ENCODE assay signal across 11 mouse cellular contexts in the genomic region with DNA sequence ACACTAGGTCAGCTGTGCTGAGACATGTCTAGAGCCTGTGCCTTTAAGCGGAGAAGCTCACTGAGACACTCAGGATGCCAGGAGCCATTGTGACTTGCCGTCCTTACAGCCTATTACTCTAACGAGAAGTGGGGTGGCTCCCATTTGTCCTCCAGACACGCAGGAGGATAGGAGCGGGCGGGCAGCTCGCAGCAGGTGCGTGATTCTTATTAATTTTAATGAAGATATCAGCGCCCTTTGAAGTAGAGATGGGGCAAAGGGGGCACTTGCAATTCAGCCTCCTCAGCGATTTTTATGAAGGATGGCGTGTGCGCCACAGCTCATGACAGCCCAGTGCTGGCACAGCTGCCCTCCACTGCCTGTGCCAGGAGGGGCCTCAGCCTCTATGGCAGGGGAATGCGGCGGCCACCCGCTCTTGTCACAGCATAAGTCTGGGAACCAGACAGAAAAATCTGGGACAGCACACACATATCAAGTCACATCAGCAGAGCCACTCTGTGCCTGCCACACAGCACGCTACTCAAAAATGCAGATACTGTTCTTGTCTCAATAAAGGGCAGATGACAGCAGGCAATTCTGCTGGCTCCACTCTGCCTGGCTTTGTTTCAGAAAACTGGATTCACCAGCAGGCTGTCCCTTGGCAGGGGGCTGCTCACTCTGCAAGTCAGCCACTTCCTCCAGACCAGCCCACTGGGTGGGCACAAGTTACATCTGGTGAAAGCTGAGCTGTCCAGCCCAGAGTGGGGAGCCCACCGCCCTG. TPM values are rescaled to one million over a fixed set of nuclear protein-coding genes. Genes with fewer than 3 reads are reported as not detected.
DNase-seq lines count a peak whose midpoint lies in the region; ATAC-seq lines count a peak whose summit lies in the region.
"Had no signal": no experiment of that assay in that cellular context is flagged by ENCODE, and none has a peak within 500 bp of the region (broad histone marks: within the 10 kb centered on the region; RNA-seq: fewer than 3 reads in every experiment).

No protein-coding gene starts in this region.

- peak; percentile 74 for ATAC-seq in lung, embryonic 16.5 days (ENCODE audit: low read depth)
- ATAC-seq in embryonic facial prominence, embryonic 11.5 days (replicated peaks; ENCODE audit: insufficient number of reproducible peaks, low FRiP score, low TSS enrichment, low read depth) = peak; percentile 44; the same call in 1 of the 2 replicates
- no peak for ATAC-seq in kidney, embryonic 14.5 days (ENCODE audit: low FRiP score, low TSS enrichment)
- ATAC-seq in erythroblast, adult 5-6 weeks (replicated peaks; ENCODE audit: low FRiP score, poor library complexity, severe bottlenecking) = no peak
- ATAC-seq: Patski had no signal

- H3K36me3 ChIP-seq in lung, embryonic 16.5 days (ENCODE audit: control insufficient read depth, insufficient read depth, low read length) = no peaks in the 10 kb centered on the region
- H3K36me3 ChIP-seq in embryonic facial prominence, embryonic 11.5 days (replicated peaks; ENCODE audit: control insufficient read depth, insufficient read depth, low read depth, low read length) = no peaks in the 10 kb centered on the region
- no peaks in the 10 kb centered on the region for H3K36me3 ChIP-seq in kidney, embryonic 14.5 days (ENCODE audit: control insufficient read depth, insufficient read depth, low read length)

- H3K4me1 ChIP-seq in lung, embryonic 16.5 days (replicated peaks; ENCODE audit: control insufficient read depth, insufficient read depth, low read length) = peaks cover 3% of the 10 kb centered on the region
- H3K4me1 ChIP-seq in embryonic facial prominence, embryonic 11.5 days (ENCODE audit: control insufficient read depth, insufficient read depth, low read length) = 0 out of 2 replicates have a peak, but pooled peaks cover 2% of the 10 kb centered on the region
- H3K4me1 ChIP-seq in kidney, embryonic 14.5 days (ENCODE audit: control insufficient read depth, insufficient read depth, low read length) = no peaks in the 10 kb centered on the region

- DNase-seq in lung, postnatal 25 days (ENCODE audit: low spot score) = no peak
- DNase-seq in embryonic facial prominence, embryonic 11.5 days (ENCODE audit: low spot score) = no peak
- DNase-seq in layer of hippocampus, adult 9-11 months = peak; percentile 86
- peak; percentile 40 for DNase-seq in right cerebral cortex, postnatal 25 days
- DNase-seq in urinary bladder, adult 18-20 months (ENCODE audit: low spot score in 2 of 2) = no peak

- no peaks in the 10 kb centered on the region for H3K9me3 ChIP-seq in lung, embryonic 16.5 days (ENCODE audit: control insufficient read depth, low read length)
- no peaks in the 10 kb centered on the region for H3K9me3 ChIP-seq in embryonic facial prominence, embryonic 11.5 days (replicated peaks; ENCODE audit: control insufficient read depth, low read length)
- no peaks in the 10 kb centered on the region for H3K9me3 ChIP-seq in kidney, embryonic 14.5 days (ENCODE audit: control insufficient read depth, low read length)

- no peak overlapping the region for H3K9ac ChIP-seq in lung, embryonic 16.5 days (ENCODE audit: low read length)
- H3K9ac ChIP-seq in embryonic facial prominence, embryonic 11.5 days (replicated peaks; ENCODE audit: low read length) = no peak overlapping the region
- H3K9ac ChIP-seq in kidney, embryonic 14.5 days (ENCODE audit: low read depth, low read length) = no peak overlapping the region

- H3K27ac ChIP-seq in lung, embryonic 16.5 days (ENCODE audit: low read length) = no peak overlapping the region
- no peak overlapping the region for H3K27ac ChIP-seq in embryonic facial prominence, embryonic 11.5 days (replicated peaks; ENCODE audit: low read depth, low read length)
- H3K27ac ChIP-seq in kidney, embryonic 14.5 days (ENCODE audit: low read depth, low read length) = no peak overlapping the region

- H3K4me2 ChIP-seq in lung, embryonic 16.5 days (ENCODE audit: low read depth, low read length) = no peak overlapping the region
- H3K4me2 ChIP-seq in embryonic facial prominence, embryonic 11.5 days (ENCODE audit: low read depth, low read length) = no peak overlapping the region
- H3K4me2 ChIP-seq in kidney, embryonic 14.5 days (replicated peaks; ENCODE audit: low read depth, low read length) = no peak overlapping the region

- H3K27me3 ChIP-seq in lung, embryonic 16.5 days (ENCODE audit: control insufficient read depth, insufficient read depth, low read depth, low read length) = no peaks in the 10 kb centered on the region
- no peaks in the 10 kb centered on the region for H3K27me3 ChIP-seq in embryonic facial prominence, embryonic 11.5 days (ENCODE audit: control insufficient read depth, insufficient read depth, low read length)
- no peaks in the 10 kb centered on the region; the same call in 1 of the 2 replicates for H3K27me3 ChIP-seq in kidney, embryonic 14.5 days (ENCODE audit: control insufficient read depth, insufficient read depth, low read length)

- 47% methylated on average over 17 of the region's 17 CpGs for WGBS in lung, embryonic 16.5 days
- WGBS in embryonic facial prominence, embryonic 11.5 days = 61% methylated on average over 17 of the region's 17 CpGs
- 59% methylated on average over 17 of the region's 17 CpGs for WGBS in kidney, embryonic 14.5 days

- no peak overlapping the region for H3K4me3 ChIP-seq in lung, embryonic 16.5 days (ENCODE audit: low read length)
- no peak overlapping the region for H3K4me3 ChIP-seq in embryonic facial prominence, embryonic 11.5 days (ENCODE audit: low read depth, low read length)
- H3K4me3 ChIP-seq in kidney, embryonic 14.5 days (ENCODE audit: low read length) = no peak overlapping the region

RNA-seq across cellular contexts. Expression of gene Colec11, which starts 15.5 kb away (rescaled TPM):
- 4.3 and 5.0 TPM in 2 replicates for polyA plus RNA-seq in lung, embryonic 16.5 days (2015; fragmentation: Nextera tagmentation; extraction: Ambion mirVana)
- 0.39 TPM in 1 of 2 replicates, not detected in the other for polyA plus RNA-seq in embryonic facial prominence, embryonic 11.5 days (2014; fragmentation: Nextera tagmentation; extraction: Ambion mirVana)
- 1.9 and 2.6 TPM in 2 replicates for polyA plus RNA-seq in kidney, embryonic 14.5 days (2014; fragmentation: Nextera tagmentation; extraction: Ambion mirVana)
- 1.0 TPM in 1 of 2 replicates, not detected in the other for total RNA-seq in erythroblast, adult 5-6 weeks (2015; ENCODE audit: low replicate concordance)
- total RNA-seq in erythroblast, adult 5-6 weeks (2017; ENCODE audit: low replicate concordance) = not detected in 2 replicates

RNA-seq across cellular contexts. Expression of gene Allc, which starts 25.4 kb away (rescaled TPM):
- not detected in 2 replicates for polyA plus RNA-seq in lung, embryonic 16.5 days (2015; fragmentation: Nextera tagmentation; extraction: Ambion mirVana)
- not detected in 2 replicates for polyA plus RNA-seq in embryonic facial prominence, embryonic 11.5 days (2014; fragmentation: Nextera tagmentation; extraction: Ambion mirVana)
- 0.14 TPM in 1 of 2 replicates, not detected in the other for polyA plus RNA-seq in kidney, embryonic 14.5 days (2014; fragmentation: Nextera tagmentation; extraction: Ambion mirVana)
- total RNA-seq in erythroblast, adult 5-6 weeks (2015; ENCODE audit: low replicate concordance) = not detected in 2 replicates
- not detected in 2 replicates for total RNA-seq in erythroblast, adult 5-6 weeks (2017; ENCODE audit: low replicate concordance)
- polyA plus RNA-seq: liver, embryonic 16.5 days; Patski; stomach, embryonic 14.5 days had no signal

RNA-seq across cellular contexts. Expression of gene Rps7, which starts 28.0 kb away (rescaled TPM):
- 625 and 691 TPM in 2 replicates for polyA plus RNA-seq in lung, embryonic 16.5 days (2015; fragmentation: Nextera tagmentation; extraction: Ambion mirVana)
- 914 and 941 TPM in 2 replicates for polyA plus RNA-seq in embryonic facial prominence, embryonic 11.5 days (2014; fragmentation: Nextera tagmentation; extraction: Ambion mirVana)
- 959 and 1,233 TPM in 2 replicates for polyA plus RNA-seq in kidney, embryonic 14.5 days (2014; fragmentation: Nextera tagmentation; extraction: Ambion mirVana)
- 581 and 663 TPM in 2 replicates for total RNA-seq in erythroblast, adult 5-6 weeks (2015; ENCODE audit: low replicate concordance)
- total RNA-seq in erythroblast, adult 5-6 weeks (2017; ENCODE audit: low replicate concordance) = 566 and 639 TPM in 2 replicates

RNA-seq across cellular contexts. Expression of gene Rnaseh1, which starts 41.7 kb away (rescaled TPM):
- polyA plus RNA-seq in lung, embryonic 16.5 days (2015; fragmentation: Nextera tagmentation; extraction: Ambion mirVana) = 29.6 and 30.8 TPM in 2 replicates
- 28.0 and 28.5 TPM in 2 replicates for polyA plus RNA-seq in embryonic facial prominence, embryonic 11.5 days (2014; fragmentation: Nextera tagmentation; extraction: Ambion mirVana)
- polyA plus RNA-seq in kidney, embryonic 14.5 days (2014; fragmentation: Nextera tagmentation; extraction: Ambion mirVana) = 27.5 and 31.6 TPM in 2 replicates
- total RNA-seq in erythroblast, adult 5-6 weeks (2015; ENCODE audit: low replicate concordance) = 2.1 and 10.4 TPM in 2 replicates
- 7.6 and 9.3 TPM in 2 replicates for total RNA-seq in erythroblast, adult 5-6 weeks (2017; ENCODE audit: low replicate concordance)

RNA-seq across cellular contexts. Expression of gene Dcdc2c, which starts 55.5 kb away (rescaled TPM):
- 0.18 and 0.19 TPM in 2 replicates for polyA plus RNA-seq in lung, embryonic 16.5 days (2015; fragmentation: Nextera tagmentation; extraction: Ambion mirVana)
- not detected in 2 replicates for polyA plus RNA-seq in embryonic facial prominence, embryonic 11.5 days (2014; fragmentation: Nextera tagmentation; extraction: Ambion mirVana)
- 0.16 and 0.23 TPM in 2 replicates for polyA plus RNA-seq in kidney, embryonic 14.5 days (2014; fragmentation: Nextera tagmentation; extraction: Ambion mirVana)
- total RNA-seq in erythroblast, adult 5-6 weeks (2015; ENCODE audit: low replicate concordance) = not detected in 2 replicates
- not detected in 2 replicates for total RNA-seq in erythroblast, adult 5-6 weeks (2017; ENCODE audit: low replicate concordance)
- polyA plus RNA-seq: liver, embryonic 16.5 days; stomach, embryonic 14.5 days had no signal

Comparison
In these comparisons a context has a peak if more than half of its experiments do, and no peak if none do; other contexts are left out.
1. ATAC-seq: peak in lung, embryonic 16.5 days (single experiment) and embryonic facial prominence, embryonic 11.5 days (single experiment); none in kidney, embryonic 14.5 days (single experiment) and erythroblast, adult 5-6 weeks (single experiment).
2. DNase-seq: peak in layer of hippocampus, adult 9-11 months (single experiment) and right cerebral cortex, postnatal 25 days (single experiment); none in lung, postnatal 25 days (single experiment), embryonic facial prominence, embryonic 11.5 days (single experiment) and urinary bladder, adult 18-20 months (0 of 2).